Mouse (Mus musculus): ENCODE measurements around the gene Wars2. TPM values are rescaled to one million over a fixed set of nuclear protein-coding genes. Genes with fewer than 3 reads are reported as not detected.

Wars2 gene
- polyA plus RNA-seq (2014; fragmentation: Nextera tagmentation; extraction: Ambion mirVana), result 10.1 and 10.4 TPM in 2 replicates

- peak; percentile 99 for ATAC-seq (ENCODE audit: low read depth)
- Histone ChIP-seq H3K27me3 (replicated peaks; ENCODE audit: control insufficient read depth, insufficient read depth, low read length) (no peaks in the 10 kb centered on the region), H3K36me3 (ENCODE audit: control insufficient read depth, insufficient read depth, low read length) (no peaks in the 10 kb centered on the region), H3K4me3 (ENCODE audit: low read depth, low read length) (peak within 1 kb of the TSS; percentile 63), H3K9ac (ENCODE audit: low read depth, low read length) (peak within 1 kb of the TSS; percentile 70), H3K27ac (replicated peaks; ENCODE audit: low read depth, low read length) (peak within 1 kb of the TSS; percentile 96), H3K4me2 (ENCODE audit: low read depth, low read length) (peak within 1 kb of the TSS; percentile 78), H3K4me1 (ENCODE audit: control insufficient read depth, insufficient read depth, low read length) (peaks cover 8% of the 10 kb centered on the region), H3K9me3 (ENCODE audit: control insufficient read depth, low read length) (no peaks in the 10 kb centered on the region)
- WGBS, result under 1% methylated on average over 55 of the region's 57 CpGs
- peak; percentile 97 for DNase-seq (ENCODE audit: low spot score)
Observed at GRCm38 (mm10) chr3:99140940-99141854, at the start of gene Wars2. Gene Wars2, plus strand, starts transcription at chr3:99141068.

DNA sequence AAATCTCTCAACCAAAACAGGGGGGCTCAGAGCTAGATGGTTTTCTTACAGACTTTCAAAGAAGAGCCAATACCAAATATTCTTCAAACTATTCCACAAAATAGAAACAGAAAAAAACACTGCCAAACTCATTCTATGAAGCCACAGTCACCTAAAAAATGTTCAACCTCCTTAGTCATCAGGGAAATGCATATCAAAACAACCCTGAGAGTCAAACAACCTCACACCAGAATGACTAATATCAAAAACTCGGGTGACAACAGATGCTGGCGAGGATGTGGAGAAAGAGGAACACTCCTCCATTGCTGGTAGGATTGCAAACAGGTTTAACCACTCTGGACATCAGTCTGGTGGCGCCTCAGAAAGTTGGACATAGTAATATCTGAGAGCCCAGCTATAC lies 44.1 kb upstream of the Wars2 start:
- Histone ChIP-seq H3K27me3 (replicated peaks; ENCODE audit: control insufficient read depth, insufficient read depth, low read length) (no peaks in the 10 kb centered on the region), H3K4me2 (ENCODE audit: low read depth, low read length) (no peak overlapping the region), H3K9me3 (ENCODE audit: control insufficient read depth, low read length) (peaks cover 9% of the 10 kb centered on the region; the same call in 1 of the 2 replicates), H3K4me1 (ENCODE audit: control insufficient read depth, insufficient read depth, low read length) (no peaks in the 10 kb centered on the region), H3K9ac (ENCODE audit: low read depth, low read length) (no peak overlapping the region), H3K4me3 (ENCODE audit: low read depth, low read length) (no peak overlapping the region), H3K27ac (replicated peaks; ENCODE audit: low read depth, low read length) (no peak overlapping the region), H3K36me3 (ENCODE audit: control insufficient read depth, insufficient read depth, low read length) (no peaks in the 10 kb centered on the region)
- no peak for DNase-seq (ENCODE audit: low spot score)
- ATAC-seq (ENCODE audit: low read depth), result no peak
- WGBS, result 72% methylated on average over 3 of the region's 3 CpGs

- H3K9me3 ChIP-seq (ENCODE audit: control insufficient read depth, low read length), result no peaks in the 10 kb centered on the region
- H3K27ac ChIP-seq (replicated peaks; ENCODE audit: low read depth, low read length), result 0 out of 2 replicates have a peak overlapping the region, but pooled peaks have one; percentile 16
- no peak overlapping the region for H3K9ac ChIP-seq (ENCODE audit: low read depth, low read length)
- 30% methylated on average over 9 of the region's 9 CpGs for WGBS
- DNase-seq (ENCODE audit: low spot score) (peak; percentile 77), ATAC-seq (ENCODE audit: low read depth) (no peak)
- H3K4me1 ChIP-seq (ENCODE audit: control insufficient read depth, insufficient read depth, low read length), result peaks cover 18% of the 10 kb centered on the region
- H3K36me3 ChIP-seq (ENCODE audit: control insufficient read depth, insufficient read depth, low read length), result no peaks in the 10 kb centered on the region
- H3K27me3 ChIP-seq (replicated peaks; ENCODE audit: control insufficient read depth, insufficient read depth, low read length), result no peaks in the 10 kb centered on the region
- no peak overlapping the region for H3K4me3 ChIP-seq (ENCODE audit: low read depth, low read length)
- H3K4me2 ChIP-seq (ENCODE audit: low read depth, low read length), result no peak overlapping the region
Observed at GRCm38 (mm10) chr3:99110353-99111213, 30.3 kb upstream of the Wars2 start.

DNA sequence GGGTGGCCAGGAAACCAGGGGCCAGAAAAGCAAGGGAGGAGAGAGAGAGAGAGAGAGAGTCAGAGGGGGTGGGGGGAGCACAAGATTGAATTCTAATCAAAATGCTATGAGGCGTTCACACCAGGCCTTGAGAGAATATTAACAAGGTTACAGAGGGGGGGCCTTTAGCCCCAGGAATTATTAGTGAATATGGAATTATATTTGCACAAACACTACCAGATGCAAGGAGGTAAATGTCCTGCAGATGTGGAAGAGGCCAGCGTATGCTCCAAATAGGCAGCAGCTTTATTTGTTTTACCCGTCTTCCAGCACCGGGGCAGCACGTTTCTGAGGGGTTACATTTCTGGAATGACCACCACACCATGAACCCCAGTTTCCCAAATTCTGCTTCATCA lies 29.7 kb upstream of the Wars2 start:
- WGBS, result 32% methylated on average over 5 of the region's 5 CpGs
- DNase-seq (ENCODE audit: low spot score), result peak; percentile 36
- H3K4me3 ChIP-seq (ENCODE audit: low read depth, low read length), result no peak overlapping the region
- 0 out of 2 replicates have a peak overlapping the region, but pooled peaks have one; percentile 16 for H3K27ac ChIP-seq (replicated peaks; ENCODE audit: low read depth, low read length)
- no peak overlapping the region for H3K4me2 ChIP-seq (ENCODE audit: low read depth, low read length)
- H3K9me3 ChIP-seq (ENCODE audit: control insufficient read depth, low read length), result no peaks in the 10 kb centered on the region
- H3K4me1 ChIP-seq (ENCODE audit: control insufficient read depth, insufficient read depth, low read length), result peaks cover 18% of the 10 kb centered on the region
- no peaks in the 10 kb centered on the region for H3K27me3 ChIP-seq (replicated peaks; ENCODE audit: control insufficient read depth, insufficient read depth, low read length)
- ATAC-seq (ENCODE audit: low read depth), result no peak
- H3K36me3 ChIP-seq (ENCODE audit: control insufficient read depth, insufficient read depth, low read length), result no peaks in the 10 kb centered on the region
- H3K9ac ChIP-seq (ENCODE audit: low read depth, low read length), result no peak overlapping the region

DNA sequence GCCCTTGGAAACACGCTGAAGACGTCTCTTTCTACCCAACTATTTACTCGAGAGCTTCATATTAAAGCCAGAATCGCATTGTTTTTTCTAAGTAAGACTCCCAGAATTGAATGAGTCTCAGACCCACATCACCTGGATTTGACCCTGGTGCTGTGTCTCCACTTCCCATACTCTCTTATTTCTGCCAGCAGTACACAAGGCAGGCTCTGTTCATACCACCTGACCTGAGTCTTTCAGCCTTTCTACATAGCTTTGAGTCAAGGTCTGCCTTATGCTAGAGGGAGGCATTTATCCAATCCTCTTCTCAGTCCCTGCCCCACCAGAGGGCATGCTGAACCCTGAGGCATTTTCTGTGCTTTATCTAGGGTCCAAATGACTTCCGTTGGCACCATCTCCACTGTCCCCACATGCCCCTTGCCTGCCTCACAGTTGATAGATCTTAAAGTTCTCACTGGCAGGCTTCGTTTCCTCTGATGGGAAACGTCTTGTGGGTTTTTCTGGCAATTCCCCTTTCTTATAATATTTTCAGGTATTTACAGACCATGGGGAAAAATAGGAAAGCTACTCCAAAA lies 27.5 kb upstream of the Wars2 start:
- H3K27me3 ChIP-seq (replicated peaks; ENCODE audit: control insufficient read depth, insufficient read depth, low read length), result no peaks in the 10 kb centered on the region
- no peaks in the 10 kb centered on the region for H3K36me3 ChIP-seq (ENCODE audit: control insufficient read depth, insufficient read depth, low read length)
- peaks cover 18% of the 10 kb centered on the region for H3K4me1 ChIP-seq (ENCODE audit: control insufficient read depth, insufficient read depth, low read length)
- no peaks in the 10 kb centered on the region for H3K9me3 ChIP-seq (ENCODE audit: control insufficient read depth, low read length)
- no peak overlapping the region for H3K27ac ChIP-seq (replicated peaks; ENCODE audit: low read depth, low read length)
- no peak overlapping the region for H3K4me3 ChIP-seq (ENCODE audit: low read depth, low read length)
- 58% methylated on average over 7 of the region's 7 CpGs for WGBS
- DNase-seq (ENCODE audit: low spot score), result no peak
- ATAC-seq (ENCODE audit: low read depth), result 0 out of 2 replicates have a peak, but pooled peaks have one; percentile 18
- H3K9ac ChIP-seq (ENCODE audit: low read depth, low read length), result no peak overlapping the region
- H3K4me2 ChIP-seq (ENCODE audit: low read depth, low read length), result no peak overlapping the region

- Histone ChIP-seq H3K27me3 (replicated peaks; ENCODE audit: control insufficient read depth, insufficient read depth, low read length) (no peaks in the 10 kb centered on the region), H3K9me3 (ENCODE audit: control insufficient read depth, low read length) (no peaks in the 10 kb centered on the region), H3K27ac (replicated peaks; ENCODE audit: low read depth, low read length) (no peak overlapping the region), H3K36me3 (ENCODE audit: control insufficient read depth, insufficient read depth, low read length) (no peaks in the 10 kb centered on the region), H3K9ac (ENCODE audit: low read depth, low read length) (no peak overlapping the region), H3K4me1 (ENCODE audit: control insufficient read depth, insufficient read depth, low read length) (no peaks in the 10 kb centered on the region), H3K4me2 (ENCODE audit: low read depth, low read length) (no peak overlapping the region), H3K4me3 (ENCODE audit: low read depth, low read length) (no peak overlapping the region)
- ATAC-seq (ENCODE audit: low read depth) (no peak), DNase-seq (ENCODE audit: low spot score) (no peak)
- 56% methylated on average over 2 of the region's 2 CpGs for WGBS
Observed at GRCm38 (mm10) chr3:99120942-99121341, 19.9 kb upstream of the Wars2 start.

- WGBS, result 73% methylated on average over 1 of the region's 1 CpGs
Observed at GRCm38 (mm10) chr3:99130521-99130920, 10.3 kb upstream of the Wars2 start.

GRCm38 (mm10) chr3:99131973-99132372 lies 8.9 kb upstream of the Wars2 start:
- Histone ChIP-seq H3K4me2 (ENCODE audit: low read depth, low read length) (no peak overlapping the region), H3K9me3 (ENCODE audit: control insufficient read depth, low read length) (no peaks in the 10 kb centered on the region), H3K9ac (ENCODE audit: low read depth, low read length) (no peak overlapping the region), H3K27ac (replicated peaks; ENCODE audit: low read depth, low read length) (no peak overlapping the region), H3K27me3 (replicated peaks; ENCODE audit: control insufficient read depth, insufficient read depth, low read length) (no peaks in the 10 kb centered on the region), H3K4me1 (ENCODE audit: control insufficient read depth, insufficient read depth, low read length) (no peaks in the 10 kb centered on the region), H3K4me3 (ENCODE audit: low read depth, low read length) (no peak overlapping the region), H3K36me3 (ENCODE audit: control insufficient read depth, insufficient read depth, low read length) (no peaks in the 10 kb centered on the region)
- DNase-seq (ENCODE audit: low spot score) (peak; percentile 14), ATAC-seq (ENCODE audit: low read depth) (no peak)
- WGBS, result 81% methylated on average over 4 of the region's 4 CpGs

More at GRCm38 (mm10) chr3:99130521-99130920, 10.3 kb upstream of the Wars2 start:
- Histone ChIP-seq H3K27ac (replicated peaks; ENCODE audit: low read depth, low read length) (no peak overlapping the region), H3K36me3 (ENCODE audit: control insufficient read depth, insufficient read depth, low read length) (no peaks in the 10 kb centered on the region), H3K9ac (ENCODE audit: low read depth, low read length) (no peak overlapping the region), H3K9me3 (ENCODE audit: control insufficient read depth, low read length) (no peaks in the 10 kb centered on the region), H3K4me2 (ENCODE audit: low read depth, low read length) (no peak overlapping the region), H3K27me3 (replicated peaks; ENCODE audit: control insufficient read depth, insufficient read depth, low read length) (no peaks in the 10 kb centered on the region), H3K4me1 (ENCODE audit: control insufficient read depth, insufficient read depth, low read length) (no peaks in the 10 kb centered on the region), H3K4me3 (ENCODE audit: low read depth, low read length) (no peak overlapping the region)
- ATAC-seq (ENCODE audit: low read depth), result no peak
- no peak for DNase-seq (ENCODE audit: low spot score)
